Mouse (Mus musculus) G1E (cell line): ENCODE measurements at regions not wholly inside any gene's neighbourhood (a gene's known extent, or its start where the extent isn't known, plus 50 kb on each side); places are given as distances from the start of the nearest gene placed in this dataset.

ENCODE experiments used
- ATAC-seq: 2 replicates; pipeline ENCODE4 v1.8.0; 2016; ENCODE audit warnings: mild to moderate bottlenecking; ENCODE audit not compliant: insufficient number of reproducible peaks, poor library complexity, low FRiP score, severe bottlenecking; ENCODE audit errors: extremely low read depth
- DNase-seq: peaks from one replicate; pipeline ENCODE4 v3.0.0; 2012; ENCODE audit warnings: low spot score
- H3K27me3 ChIP-seq: 2 replicates; pipeline ENCODE4 v1.6.1; 2012; ENCODE audit warnings: mild to moderate bottlenecking, low read length, inconsistent platforms; ENCODE audit not compliant: insufficient read depth
- H3K36me3 ChIP-seq: replicated peaks from 2 replicates; pipeline ENCODE3; 2012; ENCODE audit warnings: mild to moderate bottlenecking, inconsistent platforms
- H3K4me1 ChIP-seq: 2 replicates; pipeline ENCODE4 v1.6.1; 2012; ENCODE audit warnings: low read depth, low read length, inconsistent platforms, mixed read lengths; ENCODE audit not compliant: insufficient read depth
- H3K4me3 ChIP-seq: 2 replicates; pipeline ENCODE4 v1.5.1; 2012; ENCODE audit warnings: low read depth, mild to moderate bottlenecking, inconsistent platforms, low read length, moderate library complexity, mixed read lengths
- H3K9me3 ChIP-seq: replicated peaks from 2 replicates; pipeline ENCODE4 v1.6.1; 2012; ENCODE audit warnings: inconsistent platforms
- CTCF ChIP-seq: IDR thresholded peaks from 2 replicates; pipeline ENCODE4 v1.5.1; 2012; ENCODE audit warnings: low read depth, low read length, inconsistent platforms, mixed read lengths
- GATA1 ChIP-seq: IDR thresholded peaks from 2 replicates; pipeline ENCODE4 v1.6.1; 2012; ENCODE audit warnings: borderline replicate concordance, low read length, inconsistent platforms, mixed read lengths
- GATA2 ChIP-seq: IDR thresholded peaks from 2 replicates; pipeline ENCODE4 v1.6.1; 2012; ENCODE audit warnings: low read depth, low read length, inconsistent platforms, borderline replicate concordance
- POLR2AphosphoS5 ChIP-seq: IDR thresholded peaks from 2 replicates; pipeline ENCODE4 v1.6.1; 2012; ENCODE audit warnings: low read depth, low read length, inconsistent platforms; ENCODE audit not compliant: insufficient replicate concordance
- TAL1 ChIP-seq: conservative IDR thresholded peaks from 2 replicates; pipeline ENCODE4 v1.6.1; 2012; ENCODE audit warnings: low read depth, low read length, inconsistent platforms, mixed read lengths

- TF ChIP-seq POLR2AphosphoS5 (no peak), TAL1 (no peak), GATA1 (no peak), CTCF (no peak), GATA2 (no peak)
- H3K27me3 ChIP-seq = no peaks in the 10 kb centered on the region
- ATAC-seq (no peak), DNase-seq (no peak)
- H3K4me3 ChIP-seq = no peak overlapping the region
- H3K9me3 ChIP-seq = no peaks in the 10 kb centered on the region
- no peaks in the 10 kb centered on the region for H3K36me3 ChIP-seq
- no peaks in the 10 kb centered on the region for H3K4me1 ChIP-seq
Measured at GRCm38 (mm10) chr13:102344606-102345269, 348.6 kb upstream of the Cd180 start.

- no peak for DNase-seq
- Histone ChIP-seq H3K4me1 (no peaks in the 10 kb centered on the region), H3K36me3 (no peaks in the 10 kb centered on the region), H3K4me3 (no peak overlapping the region), H3K9me3 (no peaks in the 10 kb centered on the region), H3K27me3 (no peaks in the 10 kb centered on the region)
- no peak for ATAC-seq
- TF ChIP-seq POLR2AphosphoS5 = no peak
- TF ChIP-seq GATA1 = no peak
- no peak for TF ChIP-seq CTCF
- TF ChIP-seq GATA2 = no peak
- no peak for TF ChIP-seq TAL1
Measured at GRCm38 (mm10) chr13:102349493-102349892, 343.9 kb upstream of the Cd180 start.

- no peak for TF ChIP-seq TAL1
- no peaks in the 10 kb centered on the region for H3K4me1 ChIP-seq
- DNase-seq = no peak
- H3K36me3 ChIP-seq = no peaks in the 10 kb centered on the region
- H3K4me3 ChIP-seq = no peak overlapping the region
- no peak for ATAC-seq
- H3K9me3 ChIP-seq = no peaks in the 10 kb centered on the region
- no peaks in the 10 kb centered on the region for H3K27me3 ChIP-seq
Measured at GRCm38 (mm10) chr13:102352073-102352854, 341.1 kb upstream of the Cd180 start.

GRCm38 (mm10) chr13:102355569-102355968, 337.8 kb upstream of the Cd180 start:
- ATAC-seq = no peak
- H3K4me1 ChIP-seq = no peaks in the 10 kb centered on the region
- TF ChIP-seq TAL1 = no peak
- no peak for TF ChIP-seq GATA1
- no peak for TF ChIP-seq POLR2AphosphoS5
- no peak for TF ChIP-seq GATA2
- no peaks in the 10 kb centered on the region for H3K27me3 ChIP-seq
- no peak overlapping the region for H3K4me3 ChIP-seq
- H3K9me3 ChIP-seq = no peaks in the 10 kb centered on the region
- H3K36me3 ChIP-seq = no peaks in the 10 kb centered on the region
- DNase-seq = no peak

GRCm38 (mm10) chr13:102372451-102373082, 320.8 kb upstream of the Cd180 start:
- no peak for TF ChIP-seq CTCF
- no peak for TF ChIP-seq TAL1
- no peak for TF ChIP-seq GATA2
- no peak for TF ChIP-seq POLR2AphosphoS5
- TF ChIP-seq GATA1 = no peak
- no peaks in the 10 kb centered on the region for H3K4me1 ChIP-seq
- DNase-seq (no peak), ATAC-seq (no peak)
- H3K36me3 ChIP-seq = no peaks in the 10 kb centered on the region
- H3K9me3 ChIP-seq = no peaks in the 10 kb centered on the region
- H3K4me3 ChIP-seq = no peak overlapping the region
- no peaks in the 10 kb centered on the region for H3K27me3 ChIP-seq

- H3K4me3 ChIP-seq = no peak overlapping the region
- TF ChIP-seq CTCF = no peak
- no peaks in the 10 kb centered on the region for H3K4me1 ChIP-seq
- H3K9me3 ChIP-seq = no peaks in the 10 kb centered on the region
- DNase-seq = no peak
- ATAC-seq = no peak
- no peaks in the 10 kb centered on the region for H3K36me3 ChIP-seq
- H3K27me3 ChIP-seq = no peaks in the 10 kb centered on the region
Measured at GRCm38 (mm10) chr13:102380667-102381066, 312.7 kb upstream of the Cd180 start.

- ATAC-seq (no peak), DNase-seq (no peak)
- H3K27me3 ChIP-seq = no peaks in the 10 kb centered on the region
Measured at GRCm38 (mm10) chr13:102391911-102392310, 301.4 kb upstream of the Cd180 start.

More at GRCm38 (mm10) chr13:102391911-102392310, 301.4 kb upstream of the Cd180 start:
- no peaks in the 10 kb centered on the region for H3K36me3 ChIP-seq
- TF ChIP-seq GATA2 (no peak), POLR2AphosphoS5 (no peak)
- no peak overlapping the region for H3K4me3 ChIP-seq
- H3K4me1 ChIP-seq = no peaks in the 10 kb centered on the region
- no peaks in the 10 kb centered on the region for H3K9me3 ChIP-seq
